Mouse (Mus musculus): ENCODE data around the gene Gm49486.

DNA sequence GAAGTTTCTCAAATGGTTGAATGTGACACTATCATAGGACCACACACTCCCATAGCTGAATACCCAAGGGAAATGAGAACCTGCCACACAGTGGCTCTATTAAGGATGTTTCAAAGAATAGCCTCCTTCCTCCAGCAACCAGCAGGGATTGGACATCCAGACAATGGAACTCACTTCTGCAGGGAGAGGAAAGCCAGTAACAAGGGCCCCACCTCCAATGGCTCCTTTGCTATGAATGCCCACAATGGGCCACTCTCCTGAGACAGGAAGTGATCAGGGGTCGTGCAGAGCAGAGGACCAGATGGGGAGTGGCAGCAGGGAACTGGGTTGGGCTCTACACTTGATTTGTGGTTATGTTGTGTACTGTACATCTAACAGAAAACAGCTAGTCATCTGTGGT lies 39.3 kb downstream of the Gm49486 start:
- no peak for TF ChIP-seq POLR2A (IDR thresholded peaks at IDR 0.05; ENCODE audit: insufficient read length, low read depth)
- no peak for TF ChIP-seq TCF12 (IDR thresholded peaks at IDR 0.05; ENCODE audit: insufficient read depth, poor library complexity, severe bottlenecking)
- TF ChIP-seq E2F4 (IDR thresholded peaks at IDR 0.05; ENCODE audit: insufficient read depth), result no peak
- no peak for TF ChIP-seq USF1 (IDR thresholded peaks at IDR 0.05; ENCODE audit: low read depth)
- no peak for TF ChIP-seq TCF3 (IDR thresholded peaks at IDR 0.05; ENCODE audit: insufficient read length, low read depth)
- TF ChIP-seq MAX (IDR thresholded peaks at IDR 0.05; ENCODE audit: low read depth), result no peak
- no peak for TF ChIP-seq SRF (IDR thresholded peaks at IDR 0.05; ENCODE audit: control insufficient read depth, insufficient read length, low read depth)
- TF ChIP-seq POLR2AphosphoS2 (IDR thresholded peaks at IDR 0.05; ENCODE audit: insufficient read length, low read depth), result no peak
- TF ChIP-seq MYOG (IDR thresholded peaks at IDR 0.05; ENCODE audit: control insufficient read depth in 1 of 3, insufficient read depth in 1 of 3, insufficient read length in 2 of 3, low read depth in 2 of 3), result no peak
